Mouse (Mus musculus): ENCODE data around the gene Tmem109.

- TF ChIP-seq CTCF (IDR thresholded peaks at IDR 0.05; ENCODE audit: low read depth) (peak; percentile 60), EP300 (IDR thresholded peaks at IDR 0.05; ENCODE audit: low read depth) (no peak)
Measured at GRCm38 (mm10) chr19:10881426-10882154, at the start of gene Tmem109.
